Mouse (Mus musculus) intestine, postnatal 0 days (tissue): ENCODE results near the gene Tmem138. TPM values are rescaled to one million over a fixed set of nuclear protein-coding genes. Genes with fewer than 3 reads are reported as not detected.
"Not testable (repeated sequence)": the region's sequence is repeated elsewhere in the genome, so short reads cannot be mapped to it uniquely, and the experiment has no call there.

Source experiments
- ATAC-seq: fragments of 200-750 bp; cut with Nextera tagmentation; 2 replicates; pipeline ENCODE4 v1.8.0; 2017; ENCODE audit warnings: mild to moderate bottlenecking, moderate TSS enrichment, moderate library complexity
- H3K27ac ChIP-seq: fragments of 300-500 bp; sonication (generic); 2 replicates; pipeline ENCODE4 v1.5.1; 2014; ENCODE audit warnings: mild to moderate bottlenecking, low read depth, low read length, moderate library complexity
- H3K27me3 ChIP-seq: fragments of 300-500 bp; sonication (generic); replicated peaks from 2 replicates; pipeline ENCODE4 v1.6.1; 2014; ENCODE audit warnings: low read length, mixed read lengths; ENCODE audit not compliant: control insufficient read depth, insufficient read depth
- H3K36me3 ChIP-seq: fragments of 300-500 bp; sonication (generic); 2 replicates; pipeline ENCODE4 v1.6.1; 2014; ENCODE audit warnings: mild to moderate bottlenecking, moderate library complexity; ENCODE audit not compliant: control insufficient read depth, insufficient read depth
- H3K4me1 ChIP-seq: fragments of 300-500 bp; sonication (generic); replicated peaks from 2 replicates; pipeline ENCODE4 v1.6.1; 2014; ENCODE audit warnings: antibody characterized with exemption, low read length, mixed read lengths; ENCODE audit not compliant: control insufficient read depth, insufficient read depth
- H3K4me2 ChIP-seq: fragments of 300-500 bp; sonication (generic); replicated peaks from 2 replicates; pipeline ENCODE4 v1.6.1; 2014; ENCODE audit warnings: low read depth, mild to moderate bottlenecking, moderate library complexity
- H3K4me3 ChIP-seq: fragments of 300-500 bp; sonication (generic); 2 replicates; pipeline ENCODE4 v1.5.1; 2014; ENCODE audit warnings: low read depth, low read length
- H3K9ac ChIP-seq: fragments of 300-500 bp; sonication (generic); 2 replicates; pipeline ENCODE4 v1.6.1; 2014; ENCODE audit warnings: mild to moderate bottlenecking, low read depth, low read length
- H3K9me3 ChIP-seq: fragments of 300-500 bp; sonication (generic); 2 replicates; pipeline ENCODE4 v1.6.1; 2016; ENCODE audit warnings: mixed run types; ENCODE audit not compliant: control insufficient read depth
- CTCF ChIP-seq: sonication (generic); IDR thresholded peaks from 2 replicates; pipeline ENCODE4 v1.5.1; 2016; ENCODE audit warnings: low read depth, mild to moderate bottlenecking, control low read depth, antibody characterized with exemption, moderate library complexity
- WGBS: fragments of 180-500 bp; shearing (Covaris S2); extraction: QIAGEN DNeasy Blood & Tissue Kit; methylation state at CpG from one replicate; pipeline ENCODE4 v1.1.7; 2014; 5-methylcytosine and 5-hydroxymethylcytosine counted together
- polyA plus RNA-seq: library from polyadenylated mRNA; unstranded; fragments of >200 nt; fragmentation: Nextera tagmentation; extraction: Ambion mirVana; gene quantifications from 2 replicates; pipeline ENCODE4 v1.2.1, GENCODE M21; 2015

The Tmem138 gene
- polyA plus RNA-seq, 1 experiment from 2014 or later = 10.7 TPM

DNA sequence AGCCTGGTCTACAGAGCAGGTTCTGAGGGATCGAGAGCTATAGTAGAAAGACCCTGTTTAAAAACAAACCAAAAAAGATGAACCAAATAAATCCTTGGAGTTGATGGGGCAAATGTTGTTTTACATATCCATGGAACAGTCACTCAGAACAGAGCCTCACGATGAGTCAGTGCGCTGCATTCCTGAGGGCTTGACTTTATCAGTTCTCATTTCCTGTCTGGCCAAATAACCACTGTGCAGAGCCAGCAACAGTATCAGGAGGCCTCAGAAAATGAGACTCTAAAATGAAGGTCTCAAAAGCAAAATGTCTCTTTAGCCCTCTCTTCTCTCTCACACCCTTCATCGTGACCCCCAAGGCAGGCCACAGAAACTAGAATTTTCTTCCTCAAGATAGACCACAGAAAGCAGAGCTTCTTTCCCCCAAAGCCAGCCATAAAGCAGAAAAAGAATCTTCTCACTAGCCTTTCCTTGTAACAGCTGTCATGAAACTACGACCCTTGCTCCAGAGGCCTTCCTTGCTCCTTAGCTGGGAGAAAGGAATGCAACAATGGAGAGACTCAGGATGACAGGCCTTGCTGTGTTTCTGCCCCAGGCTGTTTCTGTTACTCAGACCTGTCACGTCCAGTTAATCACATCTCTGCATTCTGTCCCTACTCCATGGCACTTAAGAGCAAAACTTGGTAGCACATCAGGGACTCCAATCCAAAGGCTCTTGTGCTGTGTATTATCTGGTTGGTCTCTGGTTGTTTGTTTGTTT, 15.4 kb downstream of the Tmem138 start:
- Histone ChIP-seq H3K4me1 (no peaks in the 10 kb centered on the region), H3K27me3 (no peaks in the 10 kb centered on the region), H3K27ac (0 out of 2 replicates have a peak overlapping the region, but pooled peaks have one; percentile 28), H3K9me3 (no peaks in the 10 kb centered on the region), H3K4me2 (no peak overlapping the region), H3K36me3 (no peaks in the 10 kb centered on the region), H3K4me3 (no peak overlapping the region), H3K9ac (no peak overlapping the region)
- WGBS = 48% methylated on average over 6 of the region's 6 CpGs
- no peak for ATAC-seq
- TF ChIP-seq CTCF = no peak

DNA sequence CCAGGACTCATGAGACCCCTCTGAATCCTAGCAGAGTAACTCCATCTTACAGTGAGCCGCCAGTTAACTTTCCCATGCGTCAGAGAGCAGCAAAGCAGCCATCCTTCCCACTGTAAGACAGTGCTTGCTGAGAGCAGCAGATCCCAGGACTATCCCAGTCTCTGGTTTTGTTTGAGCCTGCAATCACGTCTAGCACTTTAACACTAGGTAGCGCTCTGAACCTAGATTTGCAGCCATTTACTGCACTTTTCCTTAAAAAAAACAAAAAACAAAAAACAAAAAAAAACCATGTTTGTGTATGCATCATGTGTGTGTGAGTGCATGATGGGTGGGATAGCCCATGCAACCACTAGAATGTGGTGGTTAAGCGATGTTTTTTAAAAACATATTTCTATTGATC, 17.1 kb downstream of the Tmem138 start:
- no peaks in the 10 kb centered on the region for H3K9me3 ChIP-seq
- H3K27ac ChIP-seq = no peak overlapping the region
- H3K4me1 ChIP-seq = 0 out of 2 replicates have a peak, but pooled peaks cover 6% of the 10 kb centered on the region
- ATAC-seq = no peak
- H3K36me3 ChIP-seq = no peaks in the 10 kb centered on the region
- H3K27me3 ChIP-seq = no peaks in the 10 kb centered on the region
- no peak overlapping the region for H3K4me3 ChIP-seq
- TF ChIP-seq CTCF = peak; percentile 63
- 44% methylated on average over 5 of the region's 5 CpGs for WGBS
- H3K4me2 ChIP-seq = no peak overlapping the region
- no peak overlapping the region for H3K9ac ChIP-seq

DNA sequence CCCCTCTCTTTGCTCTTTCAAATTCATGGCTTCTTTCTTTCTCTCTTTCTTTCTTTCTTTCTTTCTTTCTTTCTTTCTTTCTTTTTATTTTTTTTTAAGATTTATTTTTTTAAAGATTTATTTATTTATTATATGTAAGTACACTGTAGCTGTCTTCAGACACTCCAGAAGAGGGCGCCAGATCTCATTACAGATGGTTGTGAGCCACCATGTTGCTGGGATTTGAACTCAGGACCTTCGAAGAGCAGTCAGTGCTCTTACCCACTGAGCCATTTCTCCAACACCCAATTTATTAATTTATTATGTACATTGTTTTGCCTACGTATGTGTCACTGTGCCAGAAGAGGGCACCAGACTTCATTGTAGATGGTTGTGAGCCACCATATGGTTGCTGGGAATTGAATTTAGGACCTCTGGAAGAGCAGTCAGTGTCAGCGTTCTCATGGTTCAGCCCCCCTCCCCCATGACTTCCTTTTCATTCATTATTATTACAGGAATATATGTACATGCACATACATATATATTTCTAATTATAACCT, 19.3 kb downstream of the Tmem138 start:
- H3K4me1 ChIP-seq, H3K36me3 ChIP-seq, H3K9me3 ChIP-seq, H3K9ac ChIP-seq, H3K4me3 ChIP-seq, H3K27ac ChIP-seq, H3K27me3 ChIP-seq, ATAC-seq, H3K4me2 ChIP-seq: not testable (repeated sequence)
- 71% methylated on average over 4 of the region's 4 CpGs for WGBS
- TF ChIP-seq CTCF = peak; percentile 40

DNA sequence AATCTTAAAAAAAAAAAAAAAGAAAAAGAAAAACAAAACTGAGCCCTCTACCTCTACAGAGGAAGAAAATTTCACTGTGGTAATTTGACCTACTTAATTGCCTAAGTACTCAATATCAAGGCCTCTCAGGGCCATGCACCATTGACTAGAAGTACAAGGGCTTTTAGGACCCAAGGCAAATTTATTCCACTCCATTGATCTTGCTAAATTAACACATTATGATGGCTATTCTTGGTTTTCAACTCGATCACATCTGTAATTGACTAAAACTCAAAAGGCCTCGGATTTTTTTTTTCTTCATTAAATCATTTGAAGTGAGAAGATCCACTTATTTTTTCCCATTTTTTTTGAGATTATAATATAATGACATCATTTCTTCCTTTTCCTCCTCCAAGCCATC, 19.7 kb downstream of the Tmem138 start:
- TF ChIP-seq CTCF = no peak
- Histone ChIP-seq H3K9ac (no peak overlapping the region), H3K4me1 (peaks cover 10% of the 10 kb centered on the region; the same call in 1 of the 2 replicates), H3K36me3 (no peaks in the 10 kb centered on the region), H3K27me3 (no peaks in the 10 kb centered on the region), H3K4me2 (no peak overlapping the region), H3K4me3 (no peak overlapping the region), H3K9me3 (no peaks in the 10 kb centered on the region), H3K27ac (no peak overlapping the region)
- 80% methylated on average over 2 of the region's 2 CpGs for WGBS
- no peak for ATAC-seq

DNA sequence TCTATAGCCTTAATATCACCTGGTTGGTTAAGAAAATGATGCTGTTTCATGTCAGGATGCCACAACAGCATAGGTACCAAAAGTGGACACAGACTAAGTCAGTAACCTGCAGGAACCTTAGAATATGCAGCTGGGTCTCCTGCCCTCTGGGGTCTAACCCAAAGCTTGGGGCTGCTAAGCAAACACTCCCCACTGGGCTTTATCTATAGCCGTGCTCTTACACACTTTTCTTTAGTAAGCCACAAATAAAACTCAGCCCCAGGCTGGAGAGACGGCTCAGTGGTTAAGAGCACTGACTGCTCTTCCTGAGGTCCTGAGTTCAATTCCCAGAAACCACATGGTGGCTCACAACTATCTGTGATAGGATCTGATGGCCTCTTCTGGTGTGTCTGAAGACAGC, 20.2 kb downstream of the Tmem138 start:
- TF ChIP-seq CTCF = no peak
- ATAC-seq = no peak
- WGBS = 63% methylated on average over 2 of the region's 2 CpGs
- no peaks in the 10 kb centered on the region for H3K27me3 ChIP-seq
- H3K9me3 ChIP-seq = no peaks in the 10 kb centered on the region
- H3K9ac ChIP-seq = no peak overlapping the region
- no peak overlapping the region for H3K4me3 ChIP-seq
- H3K4me1 ChIP-seq = peaks cover 10% of the 10 kb centered on the region; the same call in 1 of the 2 replicates
- H3K27ac ChIP-seq = no peak overlapping the region
- no peak overlapping the region for H3K4me2 ChIP-seq
- no peaks in the 10 kb centered on the region for H3K36me3 ChIP-seq

DNA sequence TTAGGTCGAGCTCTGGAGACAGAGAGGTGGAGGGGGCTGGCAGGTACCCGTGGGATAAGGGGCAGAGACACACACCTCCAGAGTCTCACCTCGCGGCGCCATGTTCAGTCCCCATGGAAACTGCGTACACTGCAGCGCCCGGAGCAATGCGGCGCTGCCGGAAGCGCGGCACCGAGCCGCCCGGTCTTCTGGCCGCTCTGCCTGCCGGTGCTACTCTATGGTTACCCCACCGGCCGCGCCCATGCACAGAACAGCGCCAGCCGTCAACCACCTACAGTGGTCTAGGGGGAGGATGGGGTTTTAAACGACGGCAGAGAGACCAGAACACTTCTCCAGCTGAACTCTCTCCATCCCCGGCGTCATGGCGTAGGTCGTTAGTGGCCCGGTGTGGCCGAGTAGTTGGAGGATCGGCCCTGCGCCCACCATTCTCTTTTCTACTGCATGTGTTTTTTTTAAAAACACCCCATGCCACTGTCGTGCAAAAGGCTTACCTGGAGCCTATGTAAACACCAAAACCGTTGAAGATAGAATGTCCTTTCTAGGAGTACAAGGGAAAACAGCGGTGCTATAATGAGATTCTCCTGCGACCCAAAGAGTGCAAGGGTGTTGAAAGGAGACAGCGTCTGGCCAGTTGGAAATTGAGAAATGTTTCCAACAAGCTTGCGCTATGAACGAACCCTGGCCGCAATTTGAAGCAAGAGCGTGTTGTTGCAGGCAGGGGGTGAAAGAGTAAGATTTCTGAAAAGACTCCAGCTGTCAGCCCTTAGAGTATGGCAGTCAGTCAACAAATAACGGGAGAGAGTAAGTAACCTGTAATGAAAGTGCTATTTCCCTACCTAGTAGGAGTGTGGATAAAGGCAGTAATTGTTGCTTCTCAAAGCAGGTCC, 21.3 kb downstream of the Tmem138 start, which contains the start of gene Tmem216:
Gene Tmem216 (minus strand): TSS at position 615 of the 887 bp plus-strand sequence.
- Histone ChIP-seq H3K4me3 (peak within 1 kb of the TSS; percentile 72), H3K9me3 (no peaks in the 10 kb centered on the region), H3K4me2 (peak within 1 kb of the TSS; percentile 79), H3K9ac (peak within 1 kb of the TSS; percentile 57), H3K4me1 (peaks cover 10% of the 10 kb centered on the region; the same call in 1 of the 2 replicates), H3K27ac (peak within 1 kb of the TSS; percentile 60), H3K36me3 (no peaks in the 10 kb centered on the region), H3K27me3 (no peaks in the 10 kb centered on the region)
- WGBS = under 1% methylated on average over 43 of the region's 43 CpGs
- peak; percentile 96 for ATAC-seq
- TF ChIP-seq CTCF = peak; percentile 30
